Mouse (Mus musculus) lung, postnatal 0 days (tissue): ENCODE results near the gene Bach2. TPM values are rescaled to one million over a fixed set of nuclear protein-coding genes. Genes with fewer than 3 reads are reported as not detected.

ENCODE experiments used
- ATAC-seq: fragments of 200-750 bp; cut with Nextera tagmentation; 2 replicates; pipeline ENCODE4 v1.8.0; 2017; ENCODE audit warnings: moderate library complexity
- DNase-seq: peaks from one replicate; pipeline ENCODE4 v3.0.0-alpha.2; 2016; ENCODE audit warnings: low spot score
- H3K27ac ChIP-seq: fragments of 300-500 bp; sonication (generic); 2 replicates; pipeline ENCODE4 v1.5.1; 2014; ENCODE audit warnings: antibody characterized with exemption, mild to moderate bottlenecking, low read length, mixed read lengths
- H3K27me3 ChIP-seq: fragments of 300-500 bp; sonication (generic); replicated peaks from 2 replicates; pipeline ENCODE4 v1.6.1; 2014; ENCODE audit warnings: low read length, mixed read lengths; ENCODE audit not compliant: insufficient read depth
- H3K36me3 ChIP-seq: fragments of 300-500 bp; sonication (generic); 2 replicates; pipeline ENCODE4 v1.6.1; 2014; ENCODE audit warnings: low read length, mixed read lengths; ENCODE audit not compliant: insufficient read depth
- H3K4me1 ChIP-seq: fragments of 300-500 bp; sonication (generic); 2 replicates; pipeline ENCODE4 v1.6.1; 2014; ENCODE audit warnings: antibody characterized with exemption, low read depth, low read length, mixed read lengths; ENCODE audit not compliant: insufficient read depth
- H3K4me2 ChIP-seq: fragments of 300-500 bp; sonication (generic); replicated peaks from 2 replicates; pipeline ENCODE4 v1.6.1; 2014; ENCODE audit warnings: low read depth, mild to moderate bottlenecking, low read length, moderate library complexity, mixed read lengths
- H3K4me3 ChIP-seq: fragments of 300-500 bp; sonication (generic); 2 replicates; pipeline ENCODE4 v1.5.1; 2014; ENCODE audit warnings: low read depth, low read length
- H3K9ac ChIP-seq: fragments of 300-500 bp; sonication (generic); replicated peaks from 2 replicates; pipeline ENCODE4 v1.6.1; 2014; ENCODE audit warnings: low read depth, mild to moderate bottlenecking
- H3K9me3 ChIP-seq: fragments of 300-500 bp; sonication (generic); 2 replicates; pipeline ENCODE4 v1.6.1; 2016; ENCODE audit warnings: low read length, mixed read lengths
- CTCF ChIP-seq: IDR thresholded peaks from 2 replicates; pipeline ENCODE4 v1.5.1; 2016; ENCODE audit warnings: antibody characterized with exemption, mild to moderate bottlenecking
- EP300 ChIP-seq: IDR thresholded peaks from 2 replicates; pipeline ENCODE4 v1.6.1; 2016; ENCODE audit warnings: antibody characterized with exemption, mild to moderate bottlenecking, control low read depth
- WGBS: fragments of 180-500 bp; shearing (Covaris S2); extraction: QIAGEN DNeasy Blood & Tissue Kit; methylation state at CpG from one replicate; pipeline ENCODE4 v1.1.7; 2014; 5-methylcytosine and 5-hydroxymethylcytosine counted together
- polyA plus RNA-seq: library from polyadenylated mRNA; unstranded; fragments of >200 nt; fragmentation: Nextera tagmentation; extraction: Ambion mirVana; gene quantifications from 2 replicates; pipeline ENCODE4 v1.2.1, GENCODE M21; 2015

Gene Bach2
- polyA plus RNA-seq, 1 experiment from 2014 or later = 8.8 TPM

DNA sequence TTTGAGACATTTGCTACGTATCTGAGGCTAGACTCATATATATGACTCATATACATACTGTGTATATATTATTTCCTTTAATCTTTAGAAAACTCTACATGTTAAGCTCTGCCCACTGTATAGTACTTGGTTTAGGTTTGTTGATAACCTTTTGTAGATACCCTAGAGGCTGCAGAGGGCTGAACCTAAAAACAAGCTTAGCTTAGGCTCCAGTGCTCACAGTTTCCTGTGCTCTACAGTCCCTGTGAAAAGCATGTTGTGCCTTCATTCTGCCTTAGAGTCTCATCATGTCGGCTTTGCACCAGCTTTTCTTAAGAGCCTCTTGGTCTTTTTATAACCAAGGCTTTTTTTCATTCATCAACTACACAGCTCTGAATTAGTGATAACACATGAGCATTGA is 156.2 kb downstream of the Bach2 start:
- Histone ChIP-seq H3K4me2 (no peak overlapping the region), H3K9ac (no peak overlapping the region), H3K4me1 (no peaks in the 10 kb centered on the region), H3K9me3 (no peaks in the 10 kb centered on the region), H3K27ac (no peak overlapping the region), H3K4me3 (no peak overlapping the region), H3K27me3 (no peaks in the 10 kb centered on the region), H3K36me3 (no peaks in the 10 kb centered on the region)
- TF ChIP-seq CTCF (no peak), EP300 (no peak)
- WGBS = 87% methylated on average over 2 of the region's 2 CpGs
- DNase-seq = no peak
- ATAC-seq = no peak

DNA sequence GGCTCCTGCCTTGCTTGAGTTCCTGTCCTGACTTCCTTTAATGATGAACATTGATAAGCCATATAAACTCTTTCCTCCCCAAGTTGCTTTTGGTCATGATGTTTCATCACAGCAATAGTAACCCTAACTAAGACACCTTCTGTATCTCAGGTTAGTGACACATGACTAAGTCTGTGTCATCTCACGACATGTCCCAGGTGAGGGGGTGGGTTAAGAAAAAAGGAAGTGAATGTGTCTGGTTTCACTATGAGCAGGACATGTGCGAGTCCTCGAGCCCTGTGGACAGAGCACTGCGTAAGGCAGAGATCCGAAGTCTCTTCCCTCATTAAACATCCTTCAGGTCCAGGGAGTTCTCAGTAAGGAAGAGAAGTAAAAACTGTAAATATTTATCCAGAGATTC is 162.9 kb downstream of the Bach2 start:
- H3K9ac ChIP-seq = no peak overlapping the region
- peaks cover 8% of the 10 kb centered on the region; the same call in 1 of the 2 replicates for H3K4me1 ChIP-seq
- 82% methylated on average over 5 of the region's 5 CpGs for WGBS
- no peak overlapping the region for H3K27ac ChIP-seq
- no peak for ATAC-seq
- DNase-seq = no peak
- no peak overlapping the region for H3K4me3 ChIP-seq
- no peaks in the 10 kb centered on the region for H3K9me3 ChIP-seq
- no peaks in the 10 kb centered on the region for H3K36me3 ChIP-seq
- H3K27me3 ChIP-seq = no peaks in the 10 kb centered on the region
- TF ChIP-seq EP300 = no peak
- TF ChIP-seq CTCF = no peak
- H3K4me2 ChIP-seq = no peak overlapping the region

DNA sequence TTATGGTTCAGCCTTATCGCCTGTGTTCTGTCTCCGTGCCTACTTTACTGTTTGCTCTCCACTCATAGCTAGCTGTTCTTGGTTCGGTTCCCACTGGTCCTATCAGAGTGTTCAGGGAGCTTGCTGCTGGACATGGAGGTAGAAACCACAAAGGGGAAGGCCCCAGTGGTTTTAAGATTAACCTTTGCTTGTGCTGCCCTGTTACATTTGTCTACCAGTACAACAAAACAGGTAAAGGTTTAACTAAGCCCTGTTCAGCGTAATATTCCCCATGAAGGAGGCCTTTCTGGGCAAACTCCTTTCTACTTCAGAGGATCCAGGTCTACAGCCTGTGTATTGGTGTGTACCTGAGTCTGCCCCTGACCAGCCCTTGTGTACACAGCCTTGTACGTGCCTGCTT is 164.9 kb downstream of the Bach2 start:
- H3K4me1 ChIP-seq = peaks cover 8% of the 10 kb centered on the region; the same call in 1 of the 2 replicates
- DNase-seq (no peak), ATAC-seq (no peak)
- no peak overlapping the region for H3K4me2 ChIP-seq
- no peak overlapping the region for H3K27ac ChIP-seq
- WGBS = 73% methylated on average over 5 of the region's 5 CpGs
- no peaks in the 10 kb centered on the region for H3K9me3 ChIP-seq
- no peak overlapping the region for H3K9ac ChIP-seq
- H3K27me3 ChIP-seq = no peaks in the 10 kb centered on the region
- H3K36me3 ChIP-seq = no peaks in the 10 kb centered on the region
- no peak overlapping the region for H3K4me3 ChIP-seq
- no peak for TF ChIP-seq EP300
- no peak for TF ChIP-seq CTCF

DNA sequence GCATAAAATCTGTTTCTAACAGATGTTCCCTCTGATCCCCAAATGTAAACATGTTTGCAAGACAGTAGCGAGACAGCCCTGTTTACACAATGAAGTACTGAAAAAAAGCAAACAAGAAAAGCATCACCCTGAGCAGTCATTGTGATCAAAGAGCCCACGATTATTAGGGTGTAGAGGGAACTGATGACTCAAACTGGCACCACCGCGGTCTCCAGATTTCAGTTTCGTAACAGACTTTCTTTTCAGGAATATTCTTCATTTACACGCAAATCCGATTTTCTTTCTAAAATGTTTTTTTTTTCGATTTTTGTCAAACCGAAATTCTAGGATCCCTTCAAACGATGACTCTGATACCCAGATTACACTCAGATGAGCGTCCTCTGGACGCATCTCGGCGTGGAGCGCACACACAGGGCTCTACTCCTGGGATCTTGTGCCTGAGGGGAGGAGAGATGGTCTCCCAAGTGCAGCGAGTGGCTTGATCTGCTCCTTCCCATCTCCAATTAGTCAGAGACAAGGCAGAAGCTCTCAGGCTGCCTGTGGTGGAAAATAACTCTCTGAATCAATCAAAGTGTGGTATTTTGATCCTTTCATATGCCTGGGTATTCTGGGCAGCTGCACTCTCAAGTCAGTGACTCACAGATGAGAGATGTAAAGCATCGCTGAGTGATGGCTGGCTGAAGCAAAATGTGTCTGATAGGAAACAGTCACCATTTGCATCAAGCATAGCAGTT is 166.7 kb downstream of the Bach2 start:
- Histone ChIP-seq H3K36me3 (no peaks in the 10 kb centered on the region), H3K27me3 (no peaks in the 10 kb centered on the region), H3K9me3 (no peaks in the 10 kb centered on the region), H3K27ac (no peak overlapping the region), H3K4me1 (peaks cover 8% of the 10 kb centered on the region; the same call in 1 of the 2 replicates), H3K4me3 (no peak overlapping the region), H3K4me2 (no peak overlapping the region; the same call in 1 of the 2 replicates), H3K9ac (no peak overlapping the region)
- ATAC-seq = 0 out of 2 replicates have a peak, but pooled peaks have one; percentile 16
- TF ChIP-seq EP300 (no peak), CTCF (no peak)
- 64% methylated on average over 17 of the region's 17 CpGs for WGBS
- DNase-seq = no peak

DNA sequence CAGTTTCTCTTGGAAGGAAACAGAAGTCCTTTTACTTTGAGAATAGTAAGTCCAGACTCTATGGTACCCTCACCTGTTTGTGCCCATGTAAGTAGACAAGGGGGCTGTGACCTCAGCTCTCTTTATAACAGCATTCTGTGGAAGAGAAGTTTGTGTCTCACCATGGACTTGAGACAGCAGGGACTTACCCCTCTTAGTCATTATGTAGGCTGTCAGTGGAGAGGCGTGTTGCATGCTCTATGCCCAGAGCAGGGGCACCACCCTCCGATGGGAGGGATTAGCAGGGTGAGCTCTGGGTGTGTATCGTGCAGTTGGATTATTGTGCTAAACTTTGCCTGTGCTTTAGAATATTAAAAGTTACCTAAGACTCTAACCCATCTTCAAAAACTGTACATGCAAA is 167.4 kb downstream of the Bach2 start:
- no peak overlapping the region for H3K4me2 ChIP-seq
- H3K9ac ChIP-seq = no peak overlapping the region
- H3K9me3 ChIP-seq = no peaks in the 10 kb centered on the region
- no peaks in the 10 kb centered on the region for H3K36me3 ChIP-seq
- no peak for TF ChIP-seq CTCF
- no peak for TF ChIP-seq EP300
- DNase-seq (no peak), ATAC-seq (no peak)
- H3K27me3 ChIP-seq = no peaks in the 10 kb centered on the region
- no peak overlapping the region for H3K27ac ChIP-seq
- 87% methylated on average over 3 of the region's 3 CpGs for WGBS
- peaks cover 8% of the 10 kb centered on the region; the same call in 1 of the 2 replicates for H3K4me1 ChIP-seq
- no peak overlapping the region for H3K4me3 ChIP-seq

DNA sequence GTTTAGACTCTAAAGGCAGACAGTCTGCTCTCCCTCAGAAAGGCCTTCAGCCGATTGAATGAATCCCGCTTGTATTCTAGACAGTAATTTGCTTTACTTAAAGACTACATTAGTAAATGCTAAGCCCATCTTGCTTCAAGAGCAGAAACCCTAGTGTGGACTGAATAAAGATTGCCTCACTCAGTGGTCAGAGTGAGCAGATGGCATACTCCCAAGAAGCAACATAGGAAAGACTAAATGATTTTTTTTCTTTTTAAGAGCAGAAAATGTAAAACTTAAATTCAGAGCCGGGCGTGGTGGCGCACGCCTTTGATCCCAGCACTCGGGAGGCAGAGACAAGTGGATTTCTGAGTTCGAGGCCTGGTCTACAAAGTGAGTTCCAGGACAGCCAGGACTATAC is 169.9 kb downstream of the Bach2 start:
- ATAC-seq (no peak), DNase-seq (no peak)
- Histone ChIP-seq H3K4me3 (no peak overlapping the region), H3K36me3 (no peaks in the 10 kb centered on the region), H3K4me2 (no peak overlapping the region), H3K9me3 (no peaks in the 10 kb centered on the region), H3K27ac (no peak overlapping the region), H3K4me1 (peaks cover 8% of the 10 kb centered on the region; the same call in 1 of the 2 replicates), H3K27me3 (no peaks in the 10 kb centered on the region), H3K9ac (no peak overlapping the region)
- 93% methylated on average over 8 of the region's 8 CpGs for WGBS
- TF ChIP-seq CTCF (no peak), EP300 (no peak)
